Mouse (Mus musculus): Measurements from ENCODE around the gene Zcchc18.
"Not testable (repeated sequence)": the region's sequence is repeated elsewhere in the genome, so short reads cannot be mapped to it uniquely, and the experiment has no call there.

Zcchc18 gene

DNA sequence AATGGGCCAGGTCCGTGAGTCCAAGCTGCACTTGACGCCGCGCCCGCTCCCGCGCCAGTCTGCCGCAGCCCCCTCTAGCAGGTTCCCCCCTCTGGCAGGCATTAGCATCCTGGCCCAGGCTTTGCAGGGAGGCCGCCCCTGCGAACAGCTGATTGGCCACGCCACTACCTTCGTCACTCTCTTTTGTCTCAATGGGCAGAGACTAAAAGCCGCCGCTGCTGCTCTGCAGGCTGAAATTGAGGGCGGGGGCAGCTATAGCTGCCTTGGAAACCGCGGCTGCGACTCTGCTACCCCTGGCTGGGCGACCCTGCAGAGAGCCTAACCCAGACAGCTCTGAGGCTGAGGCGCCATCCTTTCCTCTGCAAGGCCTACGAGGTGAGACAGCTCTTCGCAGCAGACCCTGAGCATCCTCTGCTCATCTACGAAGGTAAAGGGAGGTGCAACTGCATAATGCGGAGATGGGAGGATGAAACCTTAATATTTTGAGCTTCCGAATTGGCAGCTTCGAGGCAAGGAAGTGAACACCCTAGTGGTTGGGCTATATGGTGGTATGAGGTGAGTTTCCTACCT lies at the start of gene Zcchc18:
TSS of gene Zcchc18 (plus strand) at position 178 of the 570 bp plus-strand sequence.
- no peak for DNase-seq (ENCODE audit: extremely low read depth, low read depth)

DNA sequence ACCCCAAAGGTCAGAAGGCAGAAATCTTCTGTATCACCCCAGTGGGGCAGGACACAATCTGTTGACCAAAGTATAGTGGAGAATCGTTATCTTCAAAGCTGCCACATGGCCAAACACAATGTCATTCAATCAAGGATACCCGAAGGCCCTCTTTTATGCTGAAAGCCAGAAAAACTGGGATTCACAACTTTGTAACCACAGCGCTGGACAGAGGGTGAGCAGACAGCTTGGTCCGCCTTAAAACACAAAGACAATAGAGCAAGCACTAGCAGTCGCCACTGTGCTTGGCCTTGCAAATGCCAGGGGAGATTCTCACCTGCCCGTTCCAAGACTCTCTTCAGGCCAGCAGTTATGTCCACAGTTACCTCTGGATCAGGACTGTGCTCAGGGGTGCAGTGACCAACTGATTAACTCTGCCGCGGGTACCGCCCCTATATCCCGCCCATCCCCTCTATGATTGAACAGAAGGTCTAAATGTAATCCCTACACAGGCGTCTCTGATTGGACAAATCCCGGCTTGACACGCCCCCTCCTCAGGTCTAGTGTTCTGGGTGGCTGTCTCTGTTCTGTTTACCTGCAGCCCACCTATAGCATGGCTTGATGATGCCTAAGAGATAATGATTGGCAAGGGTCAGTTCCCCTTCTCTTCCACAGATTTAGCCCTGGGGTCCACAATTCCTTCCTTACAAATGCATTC lies 35.2 kb upstream of the Zcchc18 start:
- not testable (repeated sequence) for DNase-seq (ENCODE audit: extremely low read depth, low read depth)

DNA sequence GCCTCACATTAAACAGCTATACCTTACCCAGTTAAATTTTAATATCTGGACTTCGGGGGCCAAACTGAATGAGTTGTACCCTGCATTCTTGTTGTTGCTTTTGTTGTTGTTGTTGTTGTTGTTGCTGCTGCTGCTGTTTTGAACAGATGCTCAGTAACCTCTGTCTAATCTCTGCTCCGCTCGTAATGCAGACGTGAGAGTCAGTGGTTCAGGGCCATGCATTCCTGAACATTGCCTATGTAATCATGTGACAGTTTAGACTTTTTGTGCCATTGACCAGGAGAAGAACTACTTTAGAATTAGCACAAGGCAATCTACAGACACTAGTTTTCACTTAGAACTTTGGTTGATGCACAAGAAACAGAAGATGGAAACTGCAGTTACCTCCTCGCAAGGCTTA lies 34.7 kb upstream of the Zcchc18 start:
- DNase-seq (ENCODE audit: extremely low read depth, low read depth) = not testable (repeated sequence)

DNA sequence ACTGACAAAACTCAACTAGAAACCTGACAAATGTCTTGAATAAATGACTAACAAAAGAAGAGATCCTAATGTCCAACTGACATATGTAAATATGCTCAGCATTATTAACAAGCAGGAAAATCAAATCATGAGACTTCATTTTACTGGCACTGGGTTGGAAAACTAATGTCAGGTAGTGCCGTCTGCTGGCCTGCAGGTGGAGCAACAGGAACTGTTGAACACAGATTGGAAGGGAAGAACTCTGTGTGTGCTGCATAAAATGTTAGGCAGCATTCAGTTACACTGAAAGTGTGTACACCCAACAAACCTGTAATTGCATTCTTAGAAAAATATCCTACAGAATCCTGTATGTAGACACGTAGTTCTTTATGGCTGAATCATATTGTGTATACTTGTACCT lies 33.3 kb upstream of the Zcchc18 start:
- no peak for DNase-seq (ENCODE audit: extremely low read depth, low read depth)

DNA sequence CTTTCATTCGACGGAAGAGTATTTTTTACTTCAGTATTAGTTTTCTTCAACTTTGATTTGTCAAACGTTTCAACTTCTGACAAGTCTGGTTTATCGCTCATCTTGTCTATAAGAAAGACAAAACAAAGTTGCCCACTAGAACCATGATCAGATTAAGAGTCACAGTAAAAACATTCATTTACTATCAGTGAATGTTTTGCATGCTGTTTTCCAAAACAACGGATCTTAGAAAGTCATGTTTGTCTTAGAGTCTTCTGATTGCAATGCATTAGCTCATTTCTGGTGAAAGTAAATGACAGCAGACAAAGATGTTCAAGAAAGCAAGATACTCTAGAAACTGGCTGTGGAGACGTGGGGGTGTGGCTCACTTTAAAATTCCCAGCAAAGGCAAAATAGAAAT lies 17.6 kb upstream of the Zcchc18 start, which contains the start of gene Tmsb15b2:
TSS of gene Tmsb15b2 (minus strand) at position 101 of the 400 bp plus-strand sequence.
- DNase-seq (ENCODE audit: extremely low read depth, low read depth) = not testable (repeated sequence)

DNA sequence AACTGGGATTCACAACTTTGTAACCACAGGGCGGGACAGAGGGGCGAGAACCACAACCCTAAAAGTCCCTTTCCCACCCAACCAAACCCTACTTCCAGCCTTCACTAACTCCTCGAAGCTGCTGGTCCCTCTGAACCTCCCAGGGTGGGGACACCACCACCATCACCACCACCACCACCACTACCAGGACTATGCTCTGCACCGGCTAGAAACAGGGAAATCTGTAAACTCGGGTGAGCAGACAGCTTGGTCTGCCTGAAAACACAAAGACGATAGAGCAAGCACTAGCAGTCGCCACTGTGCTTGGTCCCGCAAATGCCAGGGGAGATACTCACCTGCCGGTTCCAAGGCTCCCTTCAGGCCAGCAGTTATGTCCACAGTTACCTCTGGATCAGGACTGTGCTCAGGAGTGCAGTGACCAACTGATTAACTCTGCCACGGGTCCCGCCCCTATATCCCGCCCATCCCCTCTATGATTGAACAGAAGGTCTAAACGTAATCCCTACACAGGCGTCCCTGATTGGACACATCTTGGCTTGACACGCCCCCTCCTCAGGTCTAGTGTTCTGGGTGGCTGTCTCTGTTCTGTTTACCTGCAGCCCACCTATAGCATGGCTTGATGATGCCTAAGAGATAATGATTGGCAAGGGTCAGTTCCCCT lies 16.4 kb upstream of the Zcchc18 start, which contains the start of the genes Tmsb15l and Tmsb15b1:
TSS of gene Tmsb15l (minus strand) at position 446 of the 661 bp plus-strand sequence.
TSS of gene Tmsb15b1 (minus strand) at position 451 of the 661 bp plus-strand sequence.
- no peak for DNase-seq (ENCODE audit: extremely low read depth, low read depth)

DNA sequence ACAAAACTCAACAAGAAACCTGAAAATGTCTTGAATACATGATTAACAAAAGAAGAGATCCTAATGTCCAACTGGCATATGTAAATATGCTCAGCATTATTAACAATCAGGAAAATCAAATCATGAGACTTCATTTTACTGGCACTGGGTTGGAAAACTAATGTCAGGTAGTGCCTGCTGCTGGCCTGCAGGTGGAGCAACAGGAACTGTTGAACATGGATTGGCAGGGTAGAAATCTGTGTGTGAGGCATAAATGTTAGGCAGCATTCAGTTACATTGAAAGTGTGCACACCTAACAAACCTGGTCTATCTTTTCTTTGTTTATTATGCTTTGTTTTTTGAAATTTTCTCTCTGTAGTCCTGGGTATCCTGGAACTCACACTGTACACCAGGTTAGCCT lies 14.3 kb upstream of the Zcchc18 start:
- no peak for DNase-seq (ENCODE audit: extremely low read depth, low read depth)

DNA sequence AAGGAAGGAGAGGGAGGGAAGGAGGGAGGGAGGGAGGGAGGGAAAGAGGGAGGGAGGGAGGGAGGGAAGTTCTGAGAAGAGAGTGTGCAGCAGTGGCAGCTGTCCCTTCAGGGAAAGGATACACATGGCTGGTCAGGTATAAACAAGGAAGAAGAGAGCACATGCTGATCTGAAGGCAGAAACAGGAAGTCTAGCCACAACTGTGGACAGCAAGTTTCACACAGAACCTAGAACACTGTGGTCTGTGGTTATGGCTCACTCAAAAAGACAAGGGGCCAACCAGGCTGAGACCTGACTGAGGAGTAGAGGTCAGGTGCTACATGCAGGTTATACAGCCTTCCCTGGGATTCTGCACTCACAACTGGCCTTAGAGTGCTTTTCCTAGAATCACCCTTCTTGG lies 6.9 kb upstream of the Zcchc18 start:
- peak; percentile 50 for DNase-seq (ENCODE audit: extremely low read depth, low read depth)

DNA sequence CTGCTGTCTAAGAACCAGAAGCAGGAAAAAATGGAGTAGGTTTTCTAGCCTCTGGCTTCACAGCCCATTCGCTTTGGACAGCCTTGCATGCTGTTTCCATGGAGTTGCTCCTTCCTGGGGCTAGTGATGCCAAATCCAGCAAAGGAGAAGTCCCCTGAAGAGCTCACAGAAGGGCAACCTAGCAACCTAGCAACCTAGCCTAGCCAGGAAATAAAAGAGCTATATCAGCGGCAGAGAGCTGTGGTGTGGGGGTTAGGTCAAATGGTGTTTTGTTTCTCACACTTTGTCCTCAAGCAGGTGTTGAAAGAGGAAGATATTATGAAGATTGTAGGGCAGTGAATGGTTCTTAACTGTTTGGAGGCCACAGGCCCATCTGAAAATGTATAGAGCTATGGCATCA lies 1.7 kb upstream of the Zcchc18 start:
- DNase-seq (ENCODE audit: extremely low read depth, low read depth) = no peak

DNA sequence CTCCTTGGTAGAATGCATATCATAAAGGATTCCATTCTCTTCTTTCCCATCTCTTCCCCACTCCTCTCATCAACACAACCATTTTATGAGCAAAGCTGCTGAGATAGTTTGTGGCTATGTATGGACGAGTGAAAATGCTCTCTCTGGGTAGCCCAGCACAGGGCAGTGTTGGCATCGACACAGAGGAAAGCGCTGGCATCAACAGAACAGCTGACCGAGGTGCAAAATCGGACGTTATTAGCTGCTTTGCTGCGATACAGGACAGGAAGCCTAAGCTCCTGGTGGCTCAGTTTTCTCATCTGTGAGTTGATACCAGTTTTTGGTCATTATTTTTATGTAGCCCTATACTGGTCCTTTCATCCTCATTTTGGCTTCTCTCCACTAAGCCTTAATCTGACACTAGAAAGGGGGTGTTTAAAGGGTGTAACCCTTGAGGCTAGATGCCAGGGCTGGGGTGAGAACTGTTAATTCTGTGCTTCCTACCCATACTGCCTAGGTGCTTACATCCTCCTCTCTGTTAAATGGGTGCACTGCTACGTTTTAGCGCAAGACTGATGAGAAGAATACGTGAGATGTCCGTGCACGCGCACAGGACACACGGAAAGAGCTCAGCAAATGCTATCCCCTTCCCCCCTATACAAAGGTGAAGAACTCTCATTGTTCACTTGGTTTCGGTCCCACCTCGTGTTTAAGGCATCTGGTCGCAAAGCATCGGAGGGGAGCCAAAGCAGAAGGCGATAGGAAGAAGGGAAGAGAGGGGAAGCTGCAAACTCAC lies 577 bp upstream of the Zcchc18 start:
- no peak for DNase-seq (ENCODE audit: extremely low read depth, low read depth)

DNA sequence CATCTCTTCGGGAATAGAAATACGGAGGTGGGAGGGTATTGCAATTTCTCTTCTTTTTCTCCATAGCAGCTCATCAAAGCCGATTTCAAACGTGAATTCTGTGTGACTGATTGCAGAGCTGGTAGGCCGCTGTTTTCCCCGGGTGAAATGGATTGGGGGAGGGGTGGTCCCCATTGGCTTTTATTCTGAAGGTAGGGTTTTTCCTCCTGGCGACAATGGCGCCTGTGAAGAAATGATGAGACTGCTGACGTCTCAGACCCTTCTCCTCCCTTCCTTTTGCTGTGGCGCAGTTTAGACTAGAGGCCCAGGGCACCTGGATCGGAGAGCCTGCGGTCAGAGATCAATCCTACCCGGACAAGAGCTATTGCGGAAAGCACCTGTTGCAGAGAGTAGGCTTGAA lies 686 bp downstream of the Zcchc18 start:
- no peak for DNase-seq (ENCODE audit: extremely low read depth, low read depth)

DNA sequence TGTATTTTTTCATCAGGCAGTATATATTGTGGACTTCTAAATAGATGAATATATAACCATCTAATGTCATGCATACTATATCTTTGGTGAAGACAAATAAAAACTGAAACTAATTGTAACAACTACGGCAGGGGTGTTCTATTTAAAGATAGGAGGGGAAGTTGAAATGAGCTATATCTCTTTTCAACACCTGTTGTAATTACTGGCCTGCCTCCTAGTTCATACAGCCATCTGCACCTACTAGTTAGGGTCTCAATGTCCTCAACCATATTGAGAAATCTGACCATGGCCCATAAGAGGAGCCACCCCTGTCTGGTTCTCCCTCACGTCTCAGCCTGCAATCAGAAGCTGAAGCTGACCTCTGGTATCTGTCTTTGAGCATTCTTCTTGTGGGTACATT lies 3.3 kb downstream of the Zcchc18 start:
- no peak for DNase-seq (ENCODE audit: extremely low read depth, low read depth)

DNA sequence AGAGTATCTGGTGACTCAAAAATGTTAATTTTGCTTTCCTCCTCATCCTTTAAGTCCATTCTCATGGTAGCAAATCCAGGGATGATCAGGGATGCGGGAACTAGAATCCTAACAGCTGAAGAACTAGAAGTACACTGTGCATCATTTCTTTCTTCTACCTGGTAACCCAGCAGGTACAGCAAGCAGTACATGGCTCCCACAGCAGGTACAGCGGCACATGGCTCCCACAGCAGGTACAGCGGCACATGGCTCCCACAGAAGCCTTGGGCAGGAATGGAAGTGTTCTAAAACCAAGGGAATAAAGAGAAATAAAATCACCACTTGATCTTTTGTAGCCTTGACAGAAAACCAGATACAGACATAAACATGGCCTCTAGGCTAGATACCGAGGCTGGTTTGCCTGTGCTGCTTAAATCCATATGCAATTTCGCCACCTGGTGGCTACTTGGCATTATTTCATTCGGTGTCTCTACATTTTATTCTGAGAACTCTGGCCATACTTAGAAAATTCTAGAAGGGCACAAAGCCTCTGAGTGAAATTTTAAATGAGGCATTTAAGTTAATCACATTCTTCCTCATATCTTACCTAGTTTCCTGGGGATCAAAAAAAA lies 22.2 kb downstream of the Zcchc18 start:
- peak; percentile 59 for DNase-seq (ENCODE audit: extremely low read depth, low read depth)

DNA sequence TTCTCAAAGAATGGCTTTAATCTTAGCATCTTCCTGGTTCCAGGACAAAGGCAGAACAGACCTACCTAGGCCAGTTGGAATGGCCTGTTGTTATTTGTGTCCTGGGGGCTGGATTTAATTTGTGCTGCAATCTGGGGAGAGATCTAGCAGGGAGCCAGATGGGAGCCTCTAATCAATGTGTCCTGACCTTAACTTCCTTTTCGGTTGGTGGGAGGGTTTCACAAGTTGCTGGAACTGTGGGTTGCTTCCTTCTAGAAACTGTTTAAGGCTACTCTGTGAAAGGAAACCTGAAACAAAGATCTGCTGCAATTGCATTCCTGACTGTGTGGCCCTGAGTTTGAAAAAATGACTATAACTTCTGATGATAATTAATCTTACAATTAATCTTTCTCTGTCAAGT lies 24.7 kb downstream of the Zcchc18 start:
- DNase-seq (ENCODE audit: extremely low read depth, low read depth) = no peak

DNA sequence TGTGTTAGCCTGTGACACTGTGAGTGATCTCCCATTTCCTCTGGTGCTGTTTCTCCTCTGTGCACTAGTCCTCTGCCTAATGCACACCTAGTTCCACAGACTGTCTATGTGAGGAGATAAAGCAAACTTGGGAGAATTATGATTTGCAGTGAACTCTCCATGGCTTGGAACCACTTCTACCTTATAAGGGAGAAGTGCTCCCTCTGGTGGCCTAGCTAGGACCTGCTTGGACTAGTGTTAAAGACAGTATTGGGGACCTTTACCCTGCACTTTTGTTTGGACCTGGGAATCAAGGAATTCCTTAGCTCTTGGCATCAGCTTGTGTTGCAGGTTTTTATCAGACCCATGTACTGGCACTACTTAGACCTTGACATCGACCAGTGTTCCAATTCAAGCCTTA lies 26.4 kb downstream of the Zcchc18 start:
- peak; percentile 56 for DNase-seq (ENCODE audit: extremely low read depth, low read depth)

DNA sequence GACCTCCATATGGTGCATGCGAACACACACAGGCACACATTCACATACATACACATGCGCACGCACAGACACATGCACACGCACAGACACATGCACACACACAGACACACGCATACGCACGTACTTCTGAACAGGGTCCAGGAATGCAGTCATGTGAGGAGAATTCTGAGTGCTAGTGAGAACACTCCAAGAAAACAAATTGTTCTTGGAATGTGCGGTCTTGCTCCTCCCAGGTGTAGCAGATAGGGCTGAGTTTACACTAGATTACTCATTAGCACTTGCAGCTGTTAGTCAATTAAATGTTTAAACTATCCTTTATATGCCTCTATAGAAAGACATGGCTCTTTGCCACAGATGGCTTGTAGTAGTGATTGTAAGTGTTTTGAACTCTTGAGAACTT lies 38.0 kb downstream of the Zcchc18 start:
- DNase-seq (ENCODE audit: extremely low read depth, low read depth) = no peak

DNA sequence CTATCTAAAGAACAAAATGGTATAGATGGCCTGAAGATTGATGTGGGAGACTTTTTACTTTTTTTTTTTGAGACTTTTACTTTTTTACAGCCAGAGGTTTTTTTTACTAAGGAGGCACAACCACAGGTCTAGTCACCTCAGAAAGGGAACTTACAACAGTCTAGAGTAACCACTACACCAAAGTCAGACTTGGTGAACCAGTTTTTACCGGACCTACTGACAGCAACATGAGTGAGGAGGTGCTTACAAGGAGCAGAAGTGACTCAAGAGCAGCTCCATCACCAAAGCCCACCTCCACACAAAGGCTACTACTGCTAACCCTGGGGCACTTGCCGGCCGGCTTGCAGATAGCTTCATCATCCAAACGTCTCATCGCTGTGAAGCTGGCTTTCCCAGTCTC lies 38.8 kb downstream of the Zcchc18 start:
- no peak for DNase-seq (ENCODE audit: extremely low read depth, low read depth)

DNA sequence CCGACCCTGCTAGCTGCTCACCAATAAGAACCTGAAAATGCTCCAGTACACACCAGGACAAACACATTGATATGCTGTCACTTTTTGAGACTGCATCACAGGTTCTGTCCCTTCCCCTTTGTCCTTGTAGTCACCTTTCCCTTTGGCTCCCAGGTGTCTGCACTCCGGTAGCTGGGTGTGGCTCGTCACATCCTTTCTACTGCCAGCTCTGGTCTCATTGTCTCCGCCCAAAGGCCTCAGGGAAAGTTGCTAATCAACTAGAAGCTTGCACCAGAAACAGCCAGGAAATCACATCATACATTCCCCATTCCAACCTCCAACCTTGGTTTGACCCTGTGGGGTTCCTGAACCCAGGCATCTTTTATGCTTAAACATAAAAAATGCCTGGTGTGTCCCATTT lies 41.4 kb downstream of the Zcchc18 start:
- no peak for DNase-seq (ENCODE audit: extremely low read depth, low read depth)

DNA sequence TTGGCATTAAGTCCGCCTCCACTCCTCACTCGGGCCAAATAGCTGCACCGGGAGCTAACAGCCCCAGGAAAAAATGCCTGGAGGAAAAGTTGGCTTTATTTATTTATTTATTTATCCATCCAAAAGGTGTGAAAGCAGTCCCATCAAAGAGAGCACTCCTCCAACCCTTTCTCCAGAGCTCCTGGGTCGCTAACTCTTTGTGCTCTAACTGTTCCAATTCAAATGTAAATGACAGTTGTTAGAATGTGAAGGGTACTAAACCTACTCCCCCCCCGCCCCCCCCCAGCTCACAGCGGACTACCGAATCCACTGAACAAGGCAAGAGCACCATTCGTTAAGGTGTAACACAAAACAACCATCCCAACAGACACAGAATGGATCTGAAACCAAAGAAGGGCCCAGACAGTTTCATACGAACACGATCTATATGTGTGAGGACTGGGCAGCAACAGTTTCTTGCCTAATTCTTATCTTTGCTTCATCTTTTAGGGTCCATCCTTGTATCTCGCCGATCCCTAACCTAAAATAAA lies 44.6 kb downstream of the Zcchc18 start:
- DNase-seq (ENCODE audit: extremely low read depth, low read depth) = no peak

DNA sequence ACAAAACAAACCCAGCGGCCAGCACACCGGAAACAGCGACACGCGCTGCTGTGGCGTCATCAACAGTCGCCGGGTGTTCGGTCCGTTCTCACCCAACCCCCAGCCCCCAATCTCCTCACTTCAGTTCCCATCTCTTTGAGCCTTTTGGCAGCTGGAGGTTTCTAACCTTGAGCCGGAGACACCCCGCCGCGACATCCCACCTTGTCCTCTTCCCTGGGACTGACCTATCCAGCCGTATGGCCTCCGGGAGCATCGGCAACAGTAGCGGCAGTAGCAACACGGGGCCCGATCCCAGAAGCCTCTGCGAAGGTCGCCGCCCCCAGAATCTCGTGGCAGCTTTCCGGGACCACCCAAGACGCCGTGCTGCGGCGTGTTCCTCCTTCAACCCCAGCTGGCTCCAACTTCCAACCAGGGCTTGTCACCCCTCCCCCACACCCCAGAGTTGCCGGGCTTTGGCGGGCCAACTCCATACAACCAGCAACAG lies 45.1 kb downstream of the Zcchc18 start, which contains the start of gene Slc25a53:
TSS of gene Slc25a53 (minus strand) at position 303 of the 484 bp plus-strand sequence.
- DNase-seq (ENCODE audit: extremely low read depth, low read depth) = peak; percentile 85

DNA sequence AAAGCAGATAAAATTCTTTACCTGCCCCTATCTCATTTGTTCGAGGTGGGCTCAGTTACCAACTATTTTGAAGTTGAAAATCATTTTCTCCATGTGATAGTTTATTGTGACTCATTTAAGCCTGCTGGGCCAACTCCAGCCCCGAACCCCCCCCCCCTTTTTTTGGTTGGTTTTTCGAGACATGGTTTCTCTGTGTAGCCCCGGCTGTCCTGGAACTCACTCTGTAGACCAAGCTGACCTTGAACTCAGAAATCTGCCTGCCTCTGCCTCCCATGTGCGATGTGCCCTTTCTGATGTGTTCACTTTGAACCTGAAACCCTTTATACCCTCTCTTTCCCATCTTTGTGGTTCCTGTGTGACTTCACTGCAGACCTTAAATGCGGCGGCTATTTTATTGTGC lies 45.5 kb downstream of the Zcchc18 start:
- no peak for DNase-seq (ENCODE audit: extremely low read depth, low read depth)
